Mouse (Mus musculus) hindbrain, postnatal 0 days (tissue): ENCODE results near the gene Disc1. TPM values are rescaled to one million over a fixed set of nuclear protein-coding genes. Genes with fewer than 3 reads are reported as not detected.

Source experiments
- ATAC-seq: fragments of 200-750 bp; cut with Nextera tagmentation; 2 replicates; pipeline ENCODE4 v1.8.0; 2017; ENCODE audit warnings: mild to moderate bottlenecking, moderate TSS enrichment, moderate library complexity
- DNase-seq: peaks from one replicate; pipeline ENCODE4 v3.0.0-alpha.2; 2015; ENCODE audit warnings: low spot score
- H3K27ac ChIP-seq: fragments of 300-500 bp; sonication (generic); 2 replicates; pipeline ENCODE4 v1.5.1; 2014; ENCODE audit warnings: mild to moderate bottlenecking
- H3K27me3 ChIP-seq: fragments of 300-500 bp; sonication (generic); 2 replicates; pipeline ENCODE4 v1.6.1; 2014; ENCODE audit warnings: low read length, mixed read lengths; ENCODE audit not compliant: insufficient read depth
- H3K36me3 ChIP-seq: fragments of 300-500 bp; sonication (generic); 2 replicates; pipeline ENCODE4 v1.6.1; 2014; ENCODE audit warnings: low read length, mixed read lengths; ENCODE audit not compliant: insufficient read depth
- H3K4me1 ChIP-seq: fragments of 300-500 bp; sonication (generic); 2 replicates; pipeline ENCODE4 v1.6.1; 2014; ENCODE audit warnings: antibody characterized with exemption, low read length, mixed read lengths; ENCODE audit not compliant: insufficient read depth
- H3K4me2 ChIP-seq: fragments of 300-500 bp; sonication (generic); 2 replicates; pipeline ENCODE4 v1.6.1; 2014; ENCODE audit warnings: low read depth, mild to moderate bottlenecking, low read length, moderate library complexity, mixed read lengths
- H3K4me3 ChIP-seq: fragments of 300-500 bp; sonication (generic); 2 replicates; pipeline ENCODE4 v1.5.1; 2014; ENCODE audit warnings: low read length
- H3K9ac ChIP-seq: fragments of 300-500 bp; sonication (generic); replicated peaks from 2 replicates; pipeline ENCODE4 v1.6.1; 2014; ENCODE audit warnings: mild to moderate bottlenecking, low read length, moderate library complexity, mixed read lengths
- H3K9me3 ChIP-seq: fragments of 300-500 bp; sonication (generic); 2 replicates; pipeline ENCODE4 v1.6.1; 2016; ENCODE audit warnings: low read length, mixed read lengths
- CTCF ChIP-seq: IDR thresholded peaks from 2 replicates; pipeline ENCODE4 v1.5.1; 2016; ENCODE audit warnings: antibody characterized with exemption, control low read depth, low read depth
- WGBS: fragments of 180-500 bp; shearing (Covaris S2); extraction: QIAGEN DNeasy Blood & Tissue Kit; methylation state at CpG from one replicate; pipeline ENCODE4 v1.1.7; 2014; 5-methylcytosine and 5-hydroxymethylcytosine counted together
- polyA plus RNA-seq: library from polyadenylated mRNA; unstranded; fragments of >200 nt; fragmentation: Nextera tagmentation; extraction: Ambion mirVana; gene quantifications from 2 replicates; pipeline ENCODE4 v1.2.1, GENCODE M21; 2015
- total RNA-seq: library from RNA; depleted of rRNA; stranded (reverse); fragments of >200 nt; gene quantifications from 2 replicates; pipeline ENCODE4 v1.2.3, GENCODE M21; 2014

Disc1 gene
- total and polyA plus RNA-seq, 2 experiments from 2014 or later = 2.5 to 10.7 TPM

DNA sequence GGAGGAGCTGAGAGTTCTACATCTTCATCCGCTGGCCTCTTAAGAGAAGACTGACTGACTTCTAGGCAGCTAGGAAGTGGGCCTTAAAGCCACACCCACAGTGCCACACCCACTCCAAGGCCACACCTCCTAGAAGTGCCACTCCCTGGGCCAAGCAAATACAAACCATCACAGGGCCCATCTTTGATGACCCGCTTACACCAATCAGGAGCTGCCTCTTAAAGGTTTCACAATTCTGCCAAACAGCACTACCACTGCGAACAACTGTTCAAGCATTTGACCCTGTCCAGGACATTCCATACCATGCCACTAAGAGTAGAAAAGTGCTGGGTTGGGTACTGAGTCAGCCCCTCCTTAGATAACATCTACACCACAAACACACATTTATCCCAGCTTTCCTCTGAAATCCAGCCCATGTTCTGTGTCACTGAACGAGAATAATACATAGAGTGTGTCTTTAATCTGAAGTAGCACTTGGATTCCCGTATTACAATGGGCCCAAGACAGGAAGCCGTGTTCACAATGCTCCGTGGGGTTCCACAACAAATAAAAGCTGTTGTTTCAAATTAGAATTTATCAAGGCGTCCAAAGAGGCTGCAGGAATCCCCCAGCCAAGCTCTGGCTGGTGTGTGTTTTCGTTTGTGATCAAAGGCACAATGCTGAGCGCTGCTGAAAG is 199.6 kb downstream of the Disc1 start:
- TF ChIP-seq CTCF = no peak
- peak overlapping the region; percentile 60 for H3K4me2 ChIP-seq
- H3K4me3 ChIP-seq = peak overlapping the region; percentile 27; the same call in 1 of the 2 replicates
- peak overlapping the region; percentile 48; the same call in 1 of the 2 replicates for H3K9ac ChIP-seq
- DNase-seq = no peak
- peak; percentile 22 for ATAC-seq
- WGBS = 23% methylated on average over 10 of the region's 10 CpGs
- no peaks in the 10 kb centered on the region for H3K36me3 ChIP-seq
- peak overlapping the region; percentile 92 for H3K27ac ChIP-seq
- H3K4me1 ChIP-seq = peaks cover 15% of the 10 kb centered on the region
- no peaks in the 10 kb centered on the region for H3K27me3 ChIP-seq
- no peaks in the 10 kb centered on the region for H3K9me3 ChIP-seq

DNA sequence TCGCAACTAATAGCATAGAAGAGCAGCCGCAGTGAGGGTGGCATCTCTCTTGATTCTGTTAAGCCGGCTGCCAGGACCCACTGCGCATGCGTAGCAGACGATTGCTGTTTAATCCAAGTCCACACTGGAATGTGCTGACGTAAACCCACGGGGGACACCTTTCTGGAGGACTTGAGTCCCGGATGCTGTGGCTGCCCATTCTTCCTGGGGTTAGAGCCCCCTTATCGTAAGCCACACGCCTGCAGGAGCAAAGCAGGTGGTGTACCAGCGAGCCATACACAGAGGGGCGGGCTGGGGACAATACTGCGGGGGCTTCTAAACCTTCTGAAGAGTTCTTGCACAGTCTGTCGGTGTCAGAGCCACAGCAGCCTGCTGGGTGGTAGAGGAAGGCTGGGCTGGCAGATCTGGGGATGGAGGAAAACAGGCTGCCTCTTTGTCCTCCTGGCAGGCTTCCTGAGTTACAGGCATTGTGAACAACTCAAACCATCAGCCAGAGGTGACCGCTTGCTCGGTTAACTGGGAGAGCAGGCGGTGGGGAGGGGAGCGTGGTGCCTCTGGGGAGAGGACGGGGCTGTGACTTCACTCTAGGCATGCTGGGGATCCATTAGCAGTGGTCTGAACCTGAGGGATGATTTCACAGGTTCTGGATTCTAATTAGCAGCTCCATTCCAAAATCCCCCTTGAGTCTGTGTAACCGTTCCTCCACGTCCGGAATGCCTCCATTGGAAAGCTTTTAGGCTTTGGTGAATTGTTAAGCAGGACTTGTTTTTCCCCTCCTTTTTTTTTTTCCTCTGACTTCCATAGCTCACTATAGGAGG is 200.4 kb downstream of the Disc1 start:
- TF ChIP-seq CTCF = peak; percentile 2; the same call in 1 of the 2 replicates
- DNase-seq = peak; percentile 98
- ATAC-seq = peak; percentile 90
- H3K4me3 ChIP-seq = peak overlapping the region; percentile 27
- H3K4me2 ChIP-seq = peak overlapping the region; percentile 60
- peak overlapping the region; percentile 92 for H3K27ac ChIP-seq
- peaks cover 15% of the 10 kb centered on the region for H3K4me1 ChIP-seq
- peak overlapping the region; percentile 48 for H3K9ac ChIP-seq
- H3K9me3 ChIP-seq = no peaks in the 10 kb centered on the region
- WGBS = 3% methylated on average over 23 of the region's 23 CpGs
- H3K36me3 ChIP-seq = no peaks in the 10 kb centered on the region
- H3K27me3 ChIP-seq = no peaks in the 10 kb centered on the region

GRCm38 (mm10) chr8:125255006-125255685 is 201.2 kb downstream of the Disc1 start:
- WGBS = 20% methylated on average over 11 of the region's 11 CpGs
- peak; percentile 76 for DNase-seq
- peaks cover 15% of the 10 kb centered on the region for H3K4me1 ChIP-seq
- TF ChIP-seq CTCF = no peak
- peak overlapping the region; percentile 92 for H3K27ac ChIP-seq
- no peak overlapping the region for H3K4me3 ChIP-seq
- H3K9ac ChIP-seq = peak overlapping the region; percentile 48; the same call in 1 of the 2 replicates
- no peaks in the 10 kb centered on the region for H3K36me3 ChIP-seq
- peak; percentile 52 for ATAC-seq
- H3K9me3 ChIP-seq = no peaks in the 10 kb centered on the region
- H3K27me3 ChIP-seq = no peaks in the 10 kb centered on the region
- peak overlapping the region; percentile 60 for H3K4me2 ChIP-seq

DNA sequence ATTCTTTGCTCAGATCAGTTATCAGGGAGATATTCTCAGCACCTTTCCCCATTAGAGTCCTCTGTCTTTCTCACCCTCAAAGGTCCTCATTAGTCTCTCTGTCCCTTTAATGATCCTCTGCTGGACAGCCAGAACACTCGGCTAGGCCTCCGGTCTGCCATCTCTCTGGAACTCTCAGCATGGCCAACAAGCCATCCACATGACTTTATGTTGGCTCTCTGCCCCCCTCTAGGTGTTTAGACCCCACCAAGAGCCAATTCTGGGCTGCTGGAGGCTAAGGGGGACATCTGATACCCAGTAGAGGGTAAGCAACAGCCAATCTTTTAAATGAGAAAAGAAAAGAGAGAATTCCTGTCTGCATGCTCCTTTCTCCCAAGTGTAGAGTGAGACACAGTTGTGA is 203.7 kb downstream of the Disc1 start:
- Histone ChIP-seq H3K36me3 (no peaks in the 10 kb centered on the region), H3K9ac (no peak overlapping the region), H3K27me3 (no peaks in the 10 kb centered on the region), H3K4me1 (peaks cover 15% of the 10 kb centered on the region), H3K27ac (no peak overlapping the region), H3K4me2 (no peak overlapping the region), H3K9me3 (no peaks in the 10 kb centered on the region), H3K4me3 (no peak overlapping the region)
- DNase-seq (no peak), ATAC-seq (no peak)
- WGBS = 34% methylated on average over 2 of the region's 2 CpGs
- no peak for TF ChIP-seq CTCF

DNA sequence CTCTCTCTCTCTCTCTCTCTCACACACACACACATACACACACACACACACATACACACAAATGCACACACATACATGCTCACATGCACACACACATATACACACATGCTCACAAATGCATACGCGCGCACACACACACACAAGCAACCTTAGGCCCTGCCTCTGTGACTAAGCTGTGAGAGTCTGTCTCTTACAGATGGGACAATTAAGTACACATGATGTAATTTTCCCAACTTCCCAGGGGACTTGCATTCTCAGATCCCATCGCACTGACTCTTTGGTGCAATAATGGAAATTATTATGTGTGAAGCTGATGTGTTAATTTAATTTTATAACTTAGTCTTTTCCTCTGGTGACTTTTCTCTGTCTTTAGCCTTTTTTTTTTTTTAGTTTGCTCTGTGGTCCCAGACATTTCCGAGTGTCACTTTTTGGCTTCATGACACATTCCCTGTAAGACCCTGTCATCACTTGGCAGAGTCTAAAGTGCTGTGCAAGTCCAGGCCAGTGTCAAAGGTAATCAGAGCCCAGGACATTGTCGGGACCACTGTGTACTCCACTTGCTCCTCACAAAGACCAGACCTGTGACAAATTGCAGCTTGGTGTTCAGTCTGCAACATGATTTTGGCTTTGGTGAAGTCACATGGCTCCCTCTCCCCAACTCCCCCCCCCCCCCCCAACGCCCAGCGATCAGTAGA is 205.0 kb downstream of the Disc1 start:
- DNase-seq (peak; percentile 50), ATAC-seq (no peak)
- Histone ChIP-seq H3K9me3 (no peaks in the 10 kb centered on the region), H3K4me2 (no peak overlapping the region), H3K4me3 (no peak overlapping the region), H3K27ac (no peak overlapping the region), H3K9ac (no peak overlapping the region), H3K36me3 (no peaks in the 10 kb centered on the region), H3K4me1 (peaks cover 15% of the 10 kb centered on the region), H3K27me3 (no peaks in the 10 kb centered on the region)
- 71% methylated on average over 8 of the region's 8 CpGs for WGBS
- TF ChIP-seq CTCF = no peak

- DNase-seq (peak; percentile 66), ATAC-seq (no peak)
- Histone ChIP-seq H3K4me3 (no peak overlapping the region), H3K4me1 (peaks cover 8% of the 10 kb centered on the region; the same call in 1 of the 2 replicates), H3K9me3 (no peaks in the 10 kb centered on the region), H3K27ac (no peak overlapping the region), H3K9ac (no peak overlapping the region), H3K4me2 (no peak overlapping the region), H3K36me3 (no peaks in the 10 kb centered on the region), H3K27me3 (no peaks in the 10 kb centered on the region)
- 35% methylated on average over 6 of the region's 6 CpGs for WGBS
- no peak for TF ChIP-seq CTCF
Observed at GRCm38 (mm10) chr8:125268181-125268705, 214.2 kb downstream of the Disc1 start.
